Mouse (Mus musculus) myocyte (in vitro differentiated cells): Measurements from ENCODE around the gene Cd8b1.

Experiments
- CEBPB ChIP-seq: IDR thresholded peaks from 2 replicates; pipeline ENCODE4 v1.6.1; 2011; ENCODE audit warnings: mild to moderate bottlenecking, moderate library complexity; ENCODE audit not compliant: poor library complexity, insufficient read depth, severe bottlenecking
- MAX ChIP-seq: IDR thresholded peaks from one replicate; pipeline ENCODE4 v1.6.1; 2011; ENCODE audit warnings: low read depth, mild to moderate bottlenecking, control low read depth
- MYOD1 ChIP-seq, 3 experiments: IDR thresholded peaks; one replicate each; pipeline ENCODE4 v1.6.1; 2011; ENCODE audit warnings: control low read depth in 2 of 3, low read depth in 2 of 3, mild to moderate bottlenecking in 2 of 3, moderate library complexity in 1 of 3; ENCODE audit not compliant: insufficient read length in 2 of 3, control insufficient read depth in 1 of 3
- MYOG ChIP-seq, 3 experiments: IDR thresholded peaks; one replicate each; pipeline ENCODE4 v1.6.1; 2011; ENCODE audit warnings: control low read depth in 2 of 3, low read depth in 2 of 3, mild to moderate bottlenecking in 2 of 3; ENCODE audit not compliant: insufficient read length in 2 of 3, control insufficient read depth in 1 of 3, insufficient read depth in 1 of 3
- POLR2A ChIP-seq: IDR thresholded peaks from one replicate; pipeline ENCODE4 v1.6.1; 2011; ENCODE audit warnings: low read depth, mild to moderate bottlenecking, control low read depth, moderate library complexity; ENCODE audit not compliant: insufficient read length
- TCF12 ChIP-seq: IDR thresholded peaks from one replicate; pipeline ENCODE4 v1.6.1; 2011; ENCODE audit warnings: mild to moderate bottlenecking, control low read depth; ENCODE audit not compliant: poor library complexity, insufficient read depth, severe bottlenecking
- TCF3 ChIP-seq: IDR thresholded peaks from one replicate; pipeline ENCODE4 v1.6.1; 2011; ENCODE audit warnings: low read depth, control low read depth; ENCODE audit not compliant: insufficient read length
- USF1 ChIP-seq: IDR thresholded peaks from one replicate; pipeline ENCODE4 v1.6.1; 2011; ENCODE audit warnings: low read depth, mild to moderate bottlenecking, control low read depth, moderate library complexity

DNA sequence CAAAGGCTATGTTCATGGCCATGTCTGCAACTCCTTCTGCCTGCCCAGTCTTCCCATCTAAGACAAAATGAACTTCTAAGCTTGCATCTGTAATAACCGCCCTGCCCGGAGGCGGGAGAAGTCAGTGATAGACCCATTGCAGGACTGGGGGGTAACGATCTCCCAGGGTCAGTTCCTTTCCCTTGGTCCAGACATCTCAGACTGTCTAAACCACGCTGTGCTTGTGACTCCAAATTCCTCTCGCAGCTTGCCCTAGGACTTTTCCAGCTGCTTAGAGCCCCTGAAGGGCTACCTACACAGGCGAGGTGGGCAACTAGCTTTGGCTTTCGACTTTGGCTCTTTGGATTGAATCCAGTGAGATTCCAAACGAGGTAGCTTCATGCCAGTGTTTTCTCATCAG lies 2.2 kb downstream of the Cd8b1 start:
- TF ChIP-seq MYOD1 (IDR thresholded peaks at IDR 0.05; ENCODE audit: control insufficient read depth in 1 of 3, insufficient read length in 2 of 3, low read depth in 2 of 3) (no peak), MAX (no peak), CEBPB (no peak), TCF3 (no peak), TCF12 (no peak), POLR2A (no peak), USF1 (no peak), MYOG (IDR thresholded peaks at IDR 0.05; ENCODE audit: control insufficient read depth in 1 of 3, insufficient read depth in 1 of 3, insufficient read length in 2 of 3, low read depth in 2 of 3) (no peak)
